Mouse (Mus musculus): ENCODE results near the gene Sfxn2. TPM values are rescaled to one million over a fixed set of nuclear protein-coding genes. Genes with fewer than 3 reads are reported as not detected.

The Sfxn2 gene
- polyA plus RNA-seq, 2 experiments, result 22.0 to 26.7 TPM

DNA sequence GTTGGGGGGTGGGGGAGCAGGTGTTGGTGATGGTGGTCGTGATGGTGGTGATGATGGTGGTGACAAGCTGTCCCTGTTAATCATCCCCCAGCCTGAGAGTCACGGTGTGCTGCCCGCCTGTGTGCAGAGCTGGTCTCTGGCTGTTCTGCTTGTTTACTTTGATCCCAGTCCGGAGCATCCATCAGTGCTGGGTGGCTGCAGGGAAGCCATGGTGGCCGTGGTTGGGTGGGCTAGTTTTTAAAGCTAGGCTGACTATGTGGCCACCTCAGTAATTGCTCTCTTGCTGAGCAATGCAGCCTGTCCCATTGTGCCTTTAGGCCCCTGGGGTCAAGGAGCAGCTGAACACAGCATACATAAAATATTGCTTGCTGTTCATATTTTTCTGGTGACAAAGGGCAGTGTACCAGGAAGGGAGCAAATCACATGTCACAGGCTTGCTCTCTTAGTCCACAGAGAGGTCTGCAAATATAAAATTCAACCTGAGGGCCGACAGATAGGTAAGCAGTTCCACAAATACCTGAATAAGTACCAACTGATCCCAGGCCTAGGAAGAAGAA is 38.5 kb upstream of the Sfxn2 start:
- H3K9me3 ChIP-seq (ENCODE audit: control insufficient read depth, low read length), result no peaks in the 10 kb centered on the region
- no peak for ATAC-seq (ENCODE audit: low FRiP score, low read depth)
- H3K4me1 ChIP-seq (ENCODE audit: control insufficient read depth, insufficient read depth, low read length), result peaks cover 36% of the 10 kb centered on the region

DNA sequence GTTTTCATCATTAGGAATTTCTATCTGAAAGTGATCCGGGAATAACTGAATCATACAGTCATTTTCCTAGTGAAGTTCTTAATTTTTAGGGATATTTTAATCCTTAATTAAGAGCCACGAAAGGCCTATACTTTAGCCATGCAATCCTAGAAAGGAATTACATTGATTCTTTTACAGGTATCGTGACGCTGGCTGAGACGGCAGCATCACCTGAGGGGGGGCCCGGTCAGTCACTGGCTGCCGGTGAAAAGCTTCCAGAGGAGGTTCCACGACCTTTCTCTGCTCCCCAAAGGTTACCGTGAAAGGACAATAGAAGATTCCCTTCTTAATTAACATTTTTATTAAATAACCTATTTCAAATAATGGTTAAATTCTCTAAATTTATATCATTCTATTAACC is 35.8 kb upstream of the Sfxn2 start:
- ATAC-seq (ENCODE audit: low FRiP score, low read depth), result no peak

More for the DNA sequence above, 38.5 kb upstream of the Sfxn2 start:
- no peak overlapping the region for H3K4me2 ChIP-seq (replicated peaks; ENCODE audit: low read depth, low read length, severe bottlenecking)
- DNase-seq (ENCODE audit: low spot score), result no peak
- H3K4me3 ChIP-seq (replicated peaks; ENCODE audit: low read length), result no peak overlapping the region
- 60% methylated on average over 6 of the region's 6 CpGs for WGBS
- peaks cover 18% of the 10 kb centered on the region for H3K36me3 ChIP-seq (ENCODE audit: control insufficient read depth, insufficient read depth, low read length)
- H3K27ac ChIP-seq (replicated peaks; ENCODE audit: low read depth, low read length), result no peak overlapping the region
- H3K9ac ChIP-seq (ENCODE audit: low read depth, low read length, severe bottlenecking), result no peak overlapping the region
- no peak for TF ChIP-seq POLR2A (IDR thresholded peaks at IDR 0.05; ENCODE audit: borderline replicate concordance, extremely low read depth, insufficient read depth, insufficient read length)
- H3K27me3 ChIP-seq (ENCODE audit: control insufficient read depth, insufficient read depth, low read length), result no peaks in the 10 kb centered on the region

DNA sequence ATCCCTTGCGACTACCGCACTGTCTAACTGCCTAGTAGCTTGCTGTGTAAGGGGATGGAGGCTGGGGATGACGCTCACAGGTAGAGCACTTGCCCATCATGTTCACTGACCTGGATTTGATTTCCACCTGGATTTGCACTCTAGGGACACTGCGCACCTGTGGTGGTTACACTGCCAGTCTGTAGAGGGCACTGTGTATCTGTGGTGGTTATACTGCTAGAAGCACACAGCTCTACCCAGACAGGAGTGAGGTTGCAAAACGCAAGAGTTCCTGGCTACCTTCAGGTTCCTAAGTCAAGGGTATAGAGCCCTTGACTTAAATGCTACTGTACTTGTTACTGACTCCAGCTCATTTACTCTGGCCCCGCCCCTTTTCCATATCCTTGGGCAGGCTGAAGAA is 35.0 kb upstream of the Sfxn2 start:
- Histone ChIP-seq H3K4me3 (replicated peaks; ENCODE audit: low read length) (no peak overlapping the region), H3K36me3 (ENCODE audit: control insufficient read depth, insufficient read depth, low read length) (peaks cover 50% of the 10 kb centered on the region), H3K4me2 (replicated peaks; ENCODE audit: low read depth, low read length, severe bottlenecking) (no peak overlapping the region), H3K27me3 (ENCODE audit: control insufficient read depth, insufficient read depth, low read length) (no peaks in the 10 kb centered on the region), H3K9ac (ENCODE audit: low read depth, low read length, severe bottlenecking) (no peak overlapping the region), H3K27ac (replicated peaks; ENCODE audit: low read depth, low read length) (no peak overlapping the region), H3K4me1 (ENCODE audit: control insufficient read depth, insufficient read depth, low read length) (0 out of 2 replicates have a peak, but pooled peaks cover under 1% of the 10 kb centered on the region), H3K9me3 (ENCODE audit: control insufficient read depth, low read length) (no peaks in the 10 kb centered on the region)
- ATAC-seq (ENCODE audit: low FRiP score, low read depth), result no peak
- DNase-seq (ENCODE audit: low spot score), result no peak
- no peak for TF ChIP-seq POLR2A (IDR thresholded peaks at IDR 0.05; ENCODE audit: borderline replicate concordance, extremely low read depth, insufficient read depth, insufficient read length)
- 88% methylated on average over 6 of the region's 6 CpGs for WGBS

More for the DNA sequence above, 35.8 kb upstream of the Sfxn2 start:
- Histone ChIP-seq H3K27ac (replicated peaks; ENCODE audit: low read depth, low read length) (no peak overlapping the region), H3K4me1 (ENCODE audit: control insufficient read depth, insufficient read depth, low read length) (peaks cover 8% of the 10 kb centered on the region), H3K4me2 (replicated peaks; ENCODE audit: low read depth, low read length, severe bottlenecking) (no peak overlapping the region), H3K27me3 (ENCODE audit: control insufficient read depth, insufficient read depth, low read length) (no peaks in the 10 kb centered on the region), H3K9me3 (ENCODE audit: control insufficient read depth, low read length) (no peaks in the 10 kb centered on the region), H3K9ac (ENCODE audit: low read depth, low read length, severe bottlenecking) (no peak overlapping the region), H3K4me3 (replicated peaks; ENCODE audit: low read length) (no peak overlapping the region), H3K36me3 (ENCODE audit: control insufficient read depth, insufficient read depth, low read length) (peaks cover 42% of the 10 kb centered on the region)
- 92% methylated on average over 9 of the region's 9 CpGs for WGBS
- TF ChIP-seq POLR2A (IDR thresholded peaks at IDR 0.05; ENCODE audit: borderline replicate concordance, extremely low read depth, insufficient read depth, insufficient read length), result no peak
- no peak for DNase-seq (ENCODE audit: low spot score)

DNA sequence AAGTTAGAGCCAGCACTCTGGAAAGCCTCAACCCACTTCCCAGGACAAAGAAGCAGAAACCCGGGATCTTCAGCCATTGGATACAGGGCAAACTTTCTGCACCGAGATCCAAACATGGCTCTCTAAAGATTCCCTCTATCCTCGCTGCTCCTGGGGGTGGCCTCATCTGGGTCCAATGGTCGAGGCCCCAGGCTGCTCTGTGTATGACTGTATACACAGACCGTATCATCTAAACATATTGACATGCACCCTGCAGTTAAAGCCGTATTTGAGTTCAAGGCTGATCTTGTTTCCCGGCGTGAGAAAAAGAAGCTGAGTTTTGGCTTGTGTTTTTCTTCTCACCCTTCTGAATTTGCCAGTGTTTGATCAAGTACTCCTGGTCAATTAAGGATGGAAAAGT is 30.4 kb upstream of the Sfxn2 start:
- ATAC-seq (ENCODE audit: low FRiP score, low read depth) (no peak), DNase-seq (ENCODE audit: low spot score) (no peak)
- H3K27ac ChIP-seq (replicated peaks; ENCODE audit: low read depth, low read length), result no peak overlapping the region
- peaks cover 47% of the 10 kb centered on the region for H3K36me3 ChIP-seq (ENCODE audit: control insufficient read depth, insufficient read depth, low read length)
- H3K9ac ChIP-seq (ENCODE audit: low read depth, low read length, severe bottlenecking), result no peak overlapping the region
- 88% methylated on average over 8 of the region's 8 CpGs for WGBS
- H3K9me3 ChIP-seq (ENCODE audit: control insufficient read depth, low read length), result no peaks in the 10 kb centered on the region
- H3K4me3 ChIP-seq (replicated peaks; ENCODE audit: low read length), result no peak overlapping the region
- TF ChIP-seq POLR2A (IDR thresholded peaks at IDR 0.05; ENCODE audit: borderline replicate concordance, extremely low read depth, insufficient read depth, insufficient read length), result no peak
- H3K4me1 ChIP-seq (ENCODE audit: control insufficient read depth, insufficient read depth, low read length), result no peaks in the 10 kb centered on the region
- H3K27me3 ChIP-seq (ENCODE audit: control insufficient read depth, insufficient read depth, low read length), result no peaks in the 10 kb centered on the region
- no peak overlapping the region for H3K4me2 ChIP-seq (replicated peaks; ENCODE audit: low read depth, low read length, severe bottlenecking)

DNA sequence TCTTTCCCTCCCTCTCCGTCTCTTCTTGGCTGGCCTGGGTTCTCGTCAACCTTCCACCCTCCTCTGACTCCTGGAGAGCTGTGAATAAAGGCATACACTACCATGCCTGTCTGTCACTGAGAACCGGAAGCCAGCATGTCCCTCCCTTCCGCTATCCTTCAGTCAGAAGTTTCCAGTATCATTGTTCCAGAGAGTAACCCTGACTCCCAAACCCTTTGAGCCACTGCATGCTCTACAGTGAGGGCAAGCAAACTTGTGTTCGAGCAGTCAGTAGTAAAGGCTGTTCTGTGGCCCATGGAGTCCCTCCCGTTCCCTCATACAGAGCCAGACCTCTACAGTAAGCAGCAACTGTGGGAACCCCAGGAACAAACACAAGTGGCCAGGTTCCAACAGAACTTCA is 25.6 kb upstream of the Sfxn2 start:
- Histone ChIP-seq H3K4me2 (replicated peaks; ENCODE audit: low read depth, low read length, severe bottlenecking) (no peak overlapping the region), H3K27ac (replicated peaks; ENCODE audit: low read depth, low read length) (no peak overlapping the region), H3K9ac (ENCODE audit: low read depth, low read length, severe bottlenecking) (no peak overlapping the region), H3K9me3 (ENCODE audit: control insufficient read depth, low read length) (no peaks in the 10 kb centered on the region), H3K4me3 (replicated peaks; ENCODE audit: low read length) (no peak overlapping the region), H3K4me1 (ENCODE audit: control insufficient read depth, insufficient read depth, low read length) (no peaks in the 10 kb centered on the region), H3K27me3 (ENCODE audit: control insufficient read depth, insufficient read depth, low read length) (no peaks in the 10 kb centered on the region), H3K36me3 (ENCODE audit: control insufficient read depth, insufficient read depth, low read length) (peaks cover 56% of the 10 kb centered on the region)
- TF ChIP-seq POLR2A (IDR thresholded peaks at IDR 0.05; ENCODE audit: borderline replicate concordance, extremely low read depth, insufficient read depth, insufficient read length), result no peak
- 86% methylated on average over 6 of the region's 6 CpGs for WGBS
- ATAC-seq (ENCODE audit: low FRiP score, low read depth) (no peak), DNase-seq (ENCODE audit: low spot score) (no peak)

DNA sequence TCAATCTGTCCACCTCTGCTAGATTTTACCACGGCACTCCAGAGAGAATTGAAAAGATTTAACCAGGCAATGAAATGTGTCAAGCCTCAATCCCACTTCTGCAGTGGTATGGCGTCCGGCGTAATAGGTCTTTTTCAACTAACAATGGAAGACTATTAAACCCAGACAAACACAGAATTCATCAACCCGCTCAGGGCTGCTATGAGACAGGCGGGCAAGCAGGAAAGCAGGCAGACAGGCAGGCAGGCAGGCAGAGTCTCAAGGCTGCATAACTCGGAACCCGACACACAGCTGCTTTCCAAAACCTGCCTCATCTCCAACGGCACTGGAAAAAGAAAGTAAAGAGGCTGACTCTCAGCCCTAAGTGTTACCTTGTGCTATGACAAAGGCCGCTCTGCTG is 25.1 kb upstream of the Sfxn2 start:
- no peak for ATAC-seq (ENCODE audit: low FRiP score, low read depth)
- 81% methylated on average over 10 of the region's 10 CpGs for WGBS
- H3K9me3 ChIP-seq (ENCODE audit: control insufficient read depth, low read length), result no peaks in the 10 kb centered on the region
- H3K4me3 ChIP-seq (replicated peaks; ENCODE audit: low read length), result no peak overlapping the region
- no peak overlapping the region for H3K9ac ChIP-seq (ENCODE audit: low read depth, low read length, severe bottlenecking)
- no peak overlapping the region for H3K4me2 ChIP-seq (replicated peaks; ENCODE audit: low read depth, low read length, severe bottlenecking)
- DNase-seq (ENCODE audit: low spot score), result no peak
- H3K27ac ChIP-seq (replicated peaks; ENCODE audit: low read depth, low read length), result no peak overlapping the region
- peaks cover 53% of the 10 kb centered on the region for H3K36me3 ChIP-seq (ENCODE audit: control insufficient read depth, insufficient read depth, low read length)
- no peaks in the 10 kb centered on the region for H3K27me3 ChIP-seq (ENCODE audit: control insufficient read depth, insufficient read depth, low read length)
- H3K4me1 ChIP-seq (ENCODE audit: control insufficient read depth, insufficient read depth, low read length), result no peaks in the 10 kb centered on the region
- TF ChIP-seq POLR2A (IDR thresholded peaks at IDR 0.05; ENCODE audit: borderline replicate concordance, extremely low read depth, insufficient read depth, insufficient read length), result no peak
